Mouse (Mus musculus): Measurements from ENCODE around the gene Il20rb.
A peak's percentile ranks its signal among the peaks of the same experiment; 100 is the strongest.

Il20rb gene

DNA sequence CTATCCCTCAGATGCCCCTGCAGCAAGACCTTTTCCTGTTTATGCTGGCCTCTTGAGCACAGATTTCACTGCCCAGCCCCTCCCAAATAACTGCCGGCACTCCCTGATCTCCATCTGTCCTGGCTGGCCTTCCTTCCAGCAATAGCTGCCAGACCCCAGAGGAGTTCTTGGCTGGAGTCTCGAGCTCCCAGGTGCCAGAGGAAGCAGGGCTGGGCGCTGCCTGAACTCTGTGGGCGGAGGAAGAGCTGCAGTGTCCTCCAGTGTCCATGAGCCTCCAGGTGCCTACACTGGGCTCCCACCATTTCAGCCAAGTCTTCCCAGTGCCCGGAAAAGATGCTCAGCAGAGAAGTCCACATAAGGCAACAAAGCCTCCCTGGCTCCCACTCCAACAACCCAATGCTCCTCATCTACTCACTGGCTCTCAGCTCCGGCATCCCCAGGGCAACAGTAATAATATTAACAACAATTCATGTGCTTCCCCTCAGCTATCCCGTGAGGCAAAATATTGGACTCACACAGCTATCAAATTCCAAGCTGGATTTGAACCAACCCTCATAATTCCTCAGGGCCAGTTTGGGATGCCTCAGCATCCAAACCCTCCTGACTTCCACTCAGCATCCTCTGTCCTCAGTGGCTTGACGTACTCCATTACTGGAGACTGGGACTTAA lies 15.5 kb downstream of the Il20rb start:
- no peak for DNase-seq (ENCODE audit: low spot score in 2 of 2)

DNA sequence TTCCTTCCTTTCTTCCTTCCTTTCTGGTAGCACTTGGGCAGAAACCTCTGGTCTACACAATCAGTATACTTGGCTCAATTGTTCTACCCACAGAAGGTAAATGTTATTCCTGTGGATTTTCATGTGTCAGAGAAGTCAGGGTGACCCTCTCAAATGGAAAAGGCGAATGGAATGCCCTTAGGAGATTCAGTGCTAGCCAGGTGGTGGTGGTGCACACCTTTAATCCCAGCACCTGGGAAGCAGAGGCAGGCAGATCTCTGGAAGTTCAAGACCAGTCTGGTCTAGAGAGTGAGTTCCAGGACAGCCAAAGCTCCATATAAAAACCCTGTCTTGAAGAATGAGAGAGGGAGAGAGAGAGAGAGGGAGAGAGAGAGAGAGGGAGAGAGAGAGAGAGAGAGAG lies 16.4 kb downstream of the Il20rb start:
- DNase-seq (ENCODE audit: low spot score in 2 of 2), result no peak

DNA sequence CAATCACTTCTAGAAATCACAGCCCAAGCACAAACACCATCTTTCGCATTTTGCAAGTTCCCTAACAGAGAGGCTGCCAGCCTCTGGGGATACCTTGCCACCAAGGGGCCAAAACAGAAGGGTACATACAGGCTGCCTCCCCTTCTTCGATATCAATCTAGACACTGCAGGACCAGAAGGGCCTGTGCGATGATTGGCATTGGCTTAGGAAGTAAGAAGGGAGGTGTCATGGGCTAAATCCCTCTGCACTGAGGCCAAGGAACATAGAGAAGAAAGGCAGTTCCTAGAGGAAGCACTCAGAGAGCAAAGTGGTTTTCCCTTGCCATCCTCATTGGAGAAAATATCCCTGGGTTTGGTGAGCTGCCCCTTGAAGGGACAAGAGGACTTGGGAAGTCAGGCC lies 16.9 kb downstream of the Il20rb start:
- no peak for DNase-seq (ENCODE audit: low spot score in 2 of 2)

DNA sequence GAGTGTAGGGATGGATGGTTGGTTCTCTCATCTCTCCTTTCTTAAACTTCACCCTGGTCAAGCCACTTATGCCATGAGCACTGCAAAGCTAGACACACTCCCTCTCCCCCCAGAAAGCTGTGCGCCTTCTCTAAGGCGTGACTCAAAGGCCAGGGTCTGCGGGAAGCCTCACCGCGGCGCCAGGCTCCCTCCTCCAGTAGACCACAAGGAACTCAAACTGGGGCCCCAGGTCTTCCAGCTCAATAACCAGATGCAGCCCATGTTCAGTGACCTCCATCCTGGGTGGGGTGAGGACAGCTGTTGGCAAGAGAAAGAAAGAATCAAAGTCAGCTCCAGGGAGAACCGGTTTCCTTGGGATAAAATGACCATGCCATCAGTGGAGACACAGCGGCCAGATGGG lies 18.4 kb downstream of the Il20rb start:
- DNase-seq (ENCODE audit: low spot score in 2 of 2), result no peak

DNA sequence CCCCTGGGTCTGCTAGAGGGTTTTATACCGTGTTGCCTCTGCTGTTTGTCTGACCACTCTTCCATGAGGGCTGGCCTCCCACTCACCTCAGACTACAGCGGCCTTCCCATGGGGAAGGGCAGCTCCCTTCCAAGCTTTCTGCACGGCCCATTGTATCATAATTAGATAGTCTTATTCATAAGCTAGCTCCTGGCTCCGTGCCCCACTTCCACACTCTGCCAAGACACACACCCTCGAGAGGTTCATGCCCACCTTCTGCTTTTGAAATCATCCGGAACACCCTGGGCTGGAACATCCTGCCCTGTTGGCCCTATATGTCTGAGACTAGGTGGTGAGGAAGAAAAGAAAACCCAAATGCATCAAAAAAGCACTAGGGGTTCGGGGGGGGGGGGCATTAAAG lies 18.9 kb downstream of the Il20rb start:
- no peak for DNase-seq (ENCODE audit: low spot score in 2 of 2)

DNA sequence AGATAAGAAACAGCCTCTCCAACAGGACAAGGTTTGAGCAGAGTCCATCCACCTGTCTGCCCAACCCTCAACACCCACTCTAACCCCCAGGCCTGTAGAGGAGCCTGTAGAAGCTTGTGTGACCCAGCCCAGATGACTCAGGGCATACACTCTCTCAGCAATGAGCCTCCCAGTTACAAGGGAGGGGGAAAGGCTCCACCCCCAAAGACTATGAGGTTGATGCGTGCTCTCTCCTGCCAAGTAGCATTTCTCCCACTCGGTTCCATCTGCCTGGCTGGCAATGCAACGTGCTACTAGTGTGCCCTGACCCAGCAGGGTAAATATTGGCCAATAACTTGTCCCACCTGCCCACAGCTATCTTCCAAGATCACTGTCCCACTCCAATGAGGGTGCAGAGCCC lies 19.8 kb downstream of the Il20rb start:
- DNase-seq (ENCODE audit: low spot score in 2 of 2), result no peak

DNA sequence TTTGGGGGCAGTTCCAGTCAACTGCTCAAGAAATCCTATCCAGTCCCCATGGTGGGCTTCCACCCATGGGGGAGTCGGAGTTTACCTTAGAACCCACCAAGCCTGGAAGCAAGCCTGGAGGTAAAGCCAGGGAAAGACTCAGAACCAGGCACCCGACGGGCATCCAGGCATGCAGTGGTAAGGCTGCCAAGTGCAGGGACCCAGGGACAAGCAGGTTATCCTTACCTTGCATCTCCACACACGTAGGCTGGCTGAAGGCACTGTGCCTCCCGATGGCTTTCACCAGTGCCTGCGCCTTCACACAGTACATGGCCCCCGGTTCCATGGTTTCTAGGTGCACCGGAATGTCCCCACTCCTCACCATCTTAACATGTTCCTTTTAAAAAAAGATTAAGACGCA lies 20.6 kb downstream of the Il20rb start:
- no peak for DNase-seq (ENCODE audit: low spot score in 2 of 2)

DNA sequence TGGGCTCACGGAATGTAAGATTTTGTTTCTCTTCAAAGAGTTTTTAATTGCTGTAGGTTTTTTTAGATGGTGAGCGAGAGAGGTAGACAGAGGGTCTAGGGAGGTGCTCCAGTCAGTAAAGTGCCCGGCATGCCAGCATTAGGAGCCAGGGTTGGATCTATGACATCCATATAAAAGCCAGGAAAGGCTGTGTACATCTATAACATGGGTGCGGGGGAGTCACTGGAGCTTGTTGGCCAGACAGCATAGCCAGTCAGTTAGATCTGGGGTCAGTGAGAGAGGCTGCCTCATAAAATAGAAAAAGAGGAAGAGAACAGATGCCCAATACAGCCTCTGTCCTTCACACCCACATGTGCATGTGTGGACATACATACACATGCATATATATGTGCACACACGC lies 21.2 kb downstream of the Il20rb start:
- no peak for DNase-seq (ENCODE audit: low spot score in 2 of 2)

DNA sequence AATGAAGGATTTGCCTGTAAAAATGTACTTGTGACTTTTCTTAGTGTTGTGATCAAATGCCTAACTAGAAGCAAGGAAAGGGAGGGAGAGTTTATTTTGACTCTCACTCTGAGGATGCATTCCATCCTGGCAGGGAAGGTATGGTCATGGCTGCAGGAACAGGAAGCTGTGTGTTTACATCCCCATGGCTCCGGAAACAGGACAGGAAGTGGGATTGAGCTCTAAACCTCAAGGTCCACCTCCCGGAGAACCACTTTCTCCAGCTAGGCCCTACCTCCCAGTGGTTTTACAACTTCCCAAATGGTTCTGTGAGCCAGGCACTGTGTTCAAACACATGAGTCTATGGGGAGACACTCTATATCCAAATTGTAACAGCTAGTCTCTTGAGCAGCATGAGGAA lies 22.8 kb downstream of the Il20rb start:
- DNase-seq (ENCODE audit: low spot score in 2 of 2), result no peak

DNA sequence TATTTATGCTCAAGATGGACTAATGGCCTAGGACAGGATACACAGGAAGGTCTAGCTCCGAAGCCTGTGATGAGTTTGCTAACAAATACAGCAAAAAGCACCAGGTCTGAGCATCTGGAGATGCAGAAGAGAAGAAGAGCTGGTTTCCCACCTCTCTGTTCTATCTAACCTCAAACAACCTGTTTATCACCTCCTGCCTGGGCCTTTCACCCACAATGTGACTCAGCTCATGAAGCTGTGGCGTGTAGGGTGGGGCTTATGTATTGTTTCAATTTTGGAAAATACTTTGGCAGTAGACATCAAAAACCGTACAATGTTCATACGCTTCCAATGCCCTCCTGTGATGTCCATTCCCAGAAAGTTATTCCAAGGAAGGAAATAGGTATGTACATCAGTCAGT lies 24.5 kb downstream of the Il20rb start:
- DNase-seq (ENCODE audit: low spot score in 2 of 2), result no peak

DNA sequence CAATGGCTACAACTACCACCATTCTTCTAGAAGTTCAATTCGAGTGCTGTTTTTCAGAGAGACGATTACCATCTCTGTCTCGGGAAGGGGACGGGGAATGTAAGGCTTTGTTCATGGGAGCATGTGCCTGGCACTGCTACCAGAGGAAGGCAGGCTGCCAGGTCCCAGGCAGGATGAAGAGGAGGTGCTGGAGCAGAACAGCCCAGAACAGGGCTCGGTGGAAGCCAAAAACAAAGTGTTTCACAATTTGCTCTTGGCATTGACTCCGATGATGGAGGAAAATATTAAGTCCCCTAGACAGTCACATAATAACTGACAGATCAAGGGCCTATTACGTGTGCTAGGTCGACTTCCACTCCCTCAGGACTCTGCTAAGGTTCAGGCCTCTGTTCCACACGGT lies 24.9 kb downstream of the Il20rb start:
- no peak for DNase-seq (ENCODE audit: low spot score in 2 of 2)

DNA sequence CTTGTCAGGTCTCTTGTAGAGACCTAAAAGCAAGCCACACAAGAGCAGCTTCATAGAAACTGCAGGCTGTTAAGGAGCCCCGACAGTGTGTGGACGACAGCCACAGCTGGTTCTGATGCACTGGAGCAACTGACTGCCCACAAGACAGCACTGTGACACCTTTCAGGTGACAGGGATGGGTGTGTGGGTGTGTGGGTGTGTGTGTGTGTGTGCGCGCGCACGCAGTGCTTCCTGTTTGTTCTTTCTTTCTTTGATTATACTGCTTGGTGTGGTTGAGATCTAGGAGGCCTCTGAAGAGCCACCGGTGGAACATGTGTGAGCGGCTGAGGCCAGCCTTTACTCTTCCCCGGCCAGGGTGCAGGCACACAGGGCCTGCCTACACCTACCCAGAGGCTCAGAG lies 26.4 kb downstream of the Il20rb start:
- no peak for DNase-seq (ENCODE audit: low spot score in 2 of 2)

DNA sequence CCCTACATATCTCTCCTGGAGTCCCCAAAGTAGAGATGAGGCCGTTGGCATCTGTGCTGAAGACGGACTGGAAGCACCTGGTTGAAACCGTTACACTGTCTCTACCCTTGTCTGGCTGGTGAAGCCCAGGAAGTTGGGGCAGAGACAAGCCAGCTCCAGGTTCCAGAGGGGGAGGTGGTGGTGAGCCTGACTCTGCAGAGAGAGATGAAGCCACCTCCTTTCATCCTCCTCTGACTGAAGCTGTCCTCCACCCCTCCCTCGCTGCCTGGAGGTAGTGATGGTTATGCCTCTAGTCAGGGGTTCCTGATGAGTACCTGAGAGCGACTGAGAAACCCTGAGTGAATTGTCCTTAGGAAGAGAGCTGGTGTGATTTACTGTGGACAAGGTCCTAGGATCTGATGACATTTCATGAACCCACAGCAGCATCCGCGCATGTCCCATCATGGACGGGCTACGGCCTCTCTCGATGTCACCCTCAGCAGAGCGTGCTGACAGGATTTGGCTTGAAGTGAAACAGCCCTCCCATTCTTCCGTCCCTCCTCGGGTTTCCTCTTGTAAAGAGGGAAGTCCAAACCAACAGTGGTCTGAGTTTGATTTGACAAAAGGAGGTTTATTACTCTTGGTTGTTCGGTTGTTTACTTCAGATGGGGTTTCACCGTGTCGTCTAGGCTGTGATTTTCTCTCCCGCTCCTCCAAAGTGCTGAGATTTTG lies 28.5 kb downstream of the Il20rb start:
- DNase-seq (ENCODE audit: low spot score in 2 of 2), result no peak

DNA sequence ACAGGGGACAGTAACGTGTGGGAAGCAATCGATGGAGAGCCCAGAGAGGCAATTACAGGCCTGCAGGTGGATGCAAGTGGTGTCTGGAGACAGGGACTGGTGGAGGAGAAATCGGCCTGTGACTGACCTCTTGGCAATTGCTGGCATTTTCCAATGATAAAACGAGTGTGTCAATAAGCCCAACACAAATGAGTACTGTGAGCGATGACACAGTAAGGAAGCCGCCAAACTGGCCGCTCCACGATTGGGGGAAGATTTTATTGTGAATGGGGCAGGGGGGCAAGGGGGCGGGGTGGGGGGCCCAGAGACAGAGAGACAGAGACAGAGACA lies 32.0 kb downstream of the Il20rb start:
- DNase-seq (ENCODE audit: low spot score in 2 of 2), result no peak

DNA sequence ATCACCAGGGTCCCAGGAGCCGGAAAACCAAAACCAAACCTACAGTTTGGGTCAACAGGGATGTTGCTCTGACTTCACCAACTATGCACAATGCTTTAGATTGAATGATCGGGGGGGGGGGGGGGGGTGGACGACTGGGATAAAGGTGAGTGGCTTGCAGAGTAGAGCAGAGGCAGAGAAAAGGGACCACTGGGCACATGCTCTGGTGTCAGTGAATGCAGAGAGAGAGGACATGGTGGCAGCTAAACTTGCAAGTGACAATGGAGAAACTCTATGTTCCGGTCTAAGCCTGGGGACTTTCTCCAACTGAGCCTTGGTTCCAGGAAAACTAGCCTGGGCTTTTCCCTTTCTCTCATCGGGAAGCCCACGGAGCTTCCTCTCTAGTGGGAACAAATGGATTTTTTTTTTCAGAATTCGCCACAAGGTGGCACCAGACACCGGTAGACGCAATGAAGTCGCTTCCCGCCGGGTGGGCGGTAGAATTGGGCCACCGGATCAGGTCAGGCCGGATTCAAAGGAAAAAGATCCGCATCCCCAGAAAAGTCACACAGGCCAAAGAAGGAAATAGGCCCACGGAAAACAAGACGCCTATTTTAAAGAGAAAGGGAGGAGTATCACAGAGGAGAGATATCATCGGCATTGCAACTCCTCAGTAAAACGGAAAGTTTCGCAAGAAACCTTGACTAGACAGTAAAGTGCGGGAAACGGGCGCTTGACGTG lies 32.5 kb downstream of the Il20rb start:
- peak in 1 of 2 experiments; percentile 54 for DNase-seq (ENCODE audit: low spot score in 2 of 2)

DNA sequence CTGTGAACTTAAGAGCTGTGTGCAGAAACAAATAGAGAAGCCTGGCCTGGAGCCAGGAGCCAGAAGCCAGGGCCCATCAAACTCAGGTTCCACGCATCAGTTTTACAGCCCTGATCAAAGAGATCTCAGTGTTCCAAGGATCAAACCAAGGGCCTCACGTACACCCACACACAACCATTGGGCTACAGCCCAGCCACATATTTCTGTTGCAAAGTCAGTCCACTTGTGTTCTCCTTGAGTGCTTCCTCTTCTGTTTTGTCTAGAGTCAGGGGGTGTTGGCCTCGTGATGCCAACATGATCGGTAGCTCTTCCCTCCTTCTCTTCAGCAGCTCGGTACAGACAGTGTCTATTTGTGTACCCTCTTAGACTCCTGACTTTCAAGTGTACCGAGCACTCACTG lies 34.2 kb downstream of the Il20rb start:
- DNase-seq (ENCODE audit: low spot score in 2 of 2), result no peak

DNA sequence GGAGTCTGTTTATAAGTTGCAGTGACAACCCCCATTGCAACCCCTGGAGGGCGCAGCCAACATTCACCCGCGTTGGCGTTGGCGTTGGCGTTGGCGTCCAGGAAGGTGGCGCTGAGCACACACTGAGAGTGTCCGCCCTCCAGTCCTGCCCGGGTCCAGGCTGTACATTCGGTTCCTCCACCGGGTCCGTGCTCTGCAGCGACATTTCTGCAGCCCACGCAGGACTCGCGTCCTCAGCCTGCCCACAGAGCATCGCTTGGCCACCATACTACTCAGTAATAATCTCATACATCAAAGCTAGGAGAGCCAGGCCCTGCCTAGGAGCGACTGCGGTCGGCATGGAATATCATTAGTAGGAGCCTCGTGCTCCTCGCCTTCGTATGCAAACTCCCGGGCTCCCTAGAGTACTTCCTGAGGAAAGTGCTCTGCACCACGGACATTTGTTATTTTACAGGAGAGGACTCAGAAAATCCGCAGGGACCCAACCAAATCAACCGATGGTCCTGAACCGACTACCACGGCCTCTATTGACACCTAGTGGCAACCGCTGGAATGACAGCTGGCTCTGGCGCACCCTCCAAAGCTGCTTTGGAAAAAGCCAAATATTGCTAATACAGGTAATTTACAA lies 40.4 kb downstream of the Il20rb start:
- peak; percentile 29 to 55 for DNase-seq (ENCODE audit: low spot score in 2 of 2)

DNA sequence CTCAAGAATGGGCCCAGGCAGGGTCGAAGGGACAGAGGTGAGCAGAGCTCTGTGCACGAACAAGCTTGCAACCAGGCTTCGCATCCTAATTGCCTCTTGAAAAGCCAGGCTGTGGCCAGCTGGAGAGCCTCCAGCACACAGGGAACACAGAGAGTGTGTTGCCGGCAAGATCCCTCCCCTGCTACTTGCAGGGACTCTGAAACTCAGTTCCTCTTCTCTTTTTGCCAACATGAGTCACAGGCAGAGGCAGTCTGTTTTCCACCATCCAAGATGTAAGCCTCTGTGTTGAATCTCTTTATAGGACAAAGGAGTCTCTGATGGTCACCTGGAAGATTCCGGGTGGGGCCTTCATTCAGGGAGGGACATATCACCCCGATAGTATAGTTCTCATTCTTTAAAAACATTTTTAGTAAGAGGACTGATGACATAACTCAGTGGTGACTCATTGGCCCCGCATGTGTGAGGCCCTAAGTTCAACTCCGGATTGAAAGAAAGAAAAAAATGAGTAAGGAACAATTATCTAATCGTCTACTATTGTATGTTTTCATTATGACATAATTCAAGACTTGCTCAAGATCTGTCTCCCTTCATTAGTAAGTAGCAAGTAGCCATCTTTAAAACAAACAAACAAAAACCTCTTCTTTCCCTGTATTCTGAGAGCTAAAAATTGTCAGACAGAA lies 46.3 kb downstream of the Il20rb start:
- no peak for DNase-seq (ENCODE audit: low spot score in 2 of 2)

DNA sequence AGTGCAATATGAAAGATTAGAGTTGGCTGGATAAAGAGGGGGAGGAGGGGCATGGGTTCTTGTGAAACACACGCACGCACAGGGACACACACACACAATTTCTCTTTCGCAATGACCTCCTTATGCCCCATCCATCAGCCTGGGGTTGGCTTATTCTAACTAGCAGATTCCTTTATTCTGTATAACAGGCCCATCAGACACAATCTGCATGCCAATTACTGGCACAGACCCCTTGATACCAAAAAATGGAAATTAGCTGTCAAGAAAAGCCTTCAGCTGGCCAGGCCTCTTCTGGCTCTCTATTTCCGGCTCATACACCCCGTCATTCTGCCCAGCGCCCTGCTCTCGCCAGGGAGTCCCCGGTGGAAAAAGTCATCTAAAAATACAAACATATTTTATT lies 47.1 kb downstream of the Il20rb start:
- DNase-seq (ENCODE audit: low spot score in 2 of 2), result no peak

DNA sequence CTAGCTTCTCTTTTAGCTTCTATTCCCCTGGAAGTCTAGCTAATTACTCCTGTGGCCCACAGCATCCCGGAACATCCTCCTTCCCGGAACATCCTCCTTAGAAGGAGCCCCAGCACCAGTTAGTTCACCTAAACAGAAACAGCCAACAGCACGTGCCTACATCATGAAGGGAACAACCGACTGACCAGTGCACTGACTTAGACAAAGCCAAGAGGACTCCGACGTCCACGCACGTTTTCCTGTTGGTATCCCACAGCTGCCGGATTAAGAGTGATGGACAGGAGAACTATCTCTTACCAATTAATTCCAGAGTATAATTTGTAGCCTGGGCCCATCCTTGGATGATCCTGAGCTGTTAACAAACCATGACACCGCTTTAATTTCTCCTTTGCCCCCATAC lies 47.6 kb downstream of the Il20rb start:
- DNase-seq (ENCODE audit: low spot score in 2 of 2), result no peak

DNA sequence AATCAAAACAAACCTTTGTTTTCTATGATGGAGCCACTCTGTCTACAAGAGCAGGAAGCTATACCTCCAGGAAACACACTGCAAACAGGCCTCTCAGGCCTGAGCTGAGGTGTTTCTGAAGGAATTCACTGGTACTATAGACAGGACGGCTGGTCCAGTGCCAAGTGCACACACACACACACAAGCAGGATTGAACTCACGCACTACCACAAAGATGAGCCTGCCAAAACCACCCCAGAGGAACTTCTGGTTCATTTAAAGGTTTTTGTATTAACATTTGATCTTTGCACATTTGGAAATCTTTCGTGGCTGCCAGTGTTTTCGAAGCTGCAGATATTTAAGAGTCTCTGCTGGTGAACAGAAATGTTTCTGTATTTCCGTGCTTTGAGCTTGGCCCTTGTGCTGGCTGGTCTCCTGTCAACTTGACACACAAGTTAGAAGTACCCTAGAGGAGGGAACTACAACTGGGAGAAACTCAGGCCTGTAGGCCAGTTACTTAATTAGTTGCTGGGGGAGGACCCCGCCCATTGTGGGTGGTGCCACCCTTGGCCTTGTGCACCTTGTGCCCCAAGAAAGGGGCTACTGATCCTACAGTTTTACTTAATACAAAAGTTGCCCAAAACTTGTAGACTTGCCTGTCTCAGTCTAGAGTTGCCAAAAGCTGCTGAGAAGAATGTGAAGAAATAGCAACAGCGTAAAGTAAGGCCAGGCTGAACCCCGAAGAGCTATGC lies 49.6 kb downstream of the Il20rb start:
- DNase-seq (ENCODE audit: low spot score in 2 of 2), result no peak

DNA sequence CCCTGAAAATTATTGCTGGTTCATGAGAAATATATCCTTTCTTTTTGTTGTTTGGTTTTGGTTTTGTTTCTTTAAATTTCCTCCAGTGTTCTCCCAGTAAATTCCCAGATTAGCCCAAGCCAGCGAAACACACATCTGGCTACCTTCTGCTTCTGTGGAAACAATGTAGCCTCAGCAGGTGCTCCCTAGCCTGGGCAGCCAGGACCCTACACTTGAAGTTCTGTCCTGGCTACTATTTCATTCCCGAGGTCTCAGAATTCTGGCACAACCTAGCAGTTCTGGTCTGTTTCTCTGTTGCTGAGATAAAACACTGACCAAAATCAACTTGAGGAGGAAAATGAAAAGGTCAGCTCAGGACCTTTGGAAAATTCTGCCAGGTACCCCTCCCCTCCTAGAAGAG lies 55.2 kb downstream of the Il20rb start:
- DNase-seq (ENCODE audit: low spot score in 2 of 2), result no peak

All from spleen, postnatal 14 days (tissue).